In genomic region chr12:98585302-98585701, GRCm38 (mm10) we compare ENCODE assay signal across 11 mouse cellular contexts. TPM values are rescaled to one million over a fixed set of nuclear protein-coding genes. Genes with fewer than 3 reads are reported as not detected.
A peak's percentile ranks its signal among the peaks of the same experiment; 100 is the strongest.
DNase-seq lines count a peak whose midpoint lies in the region; ATAC-seq and TF ChIP-seq lines count a peak whose summit lies in the region.
"Had no signal": no experiment of that assay in that cellular context is flagged by ENCODE, and none has a peak within 500 bp of the region (broad histone marks: within the 10 kb centered on the region; RNA-seq: fewer than 3 reads in every experiment).

No protein-coding gene starts in this region.

- intact Hi-C loops in heart, postnatal 14 days (cut with DNase I) = no loop called here

- no peaks in the 10 kb centered on the region for H3K4me1 ChIP-seq in embryonic facial prominence, embryonic 11.5 days (ENCODE audit: control insufficient read depth, insufficient read depth, low read length)
- no peaks in the 10 kb centered on the region for H3K4me1 ChIP-seq in embryonic facial prominence, embryonic 10.5 days
- no peaks in the 10 kb centered on the region for H3K4me1 ChIP-seq in liver, adult 2 months (ENCODE audit: control insufficient read depth, insufficient read depth, low read length)
- no peaks in the 10 kb centered on the region for H3K4me1 ChIP-seq in liver, embryonic 12.5 days
- no peaks in the 10 kb centered on the region for H3K4me1 ChIP-seq in E14TG2a.4 (replicated peaks; ENCODE audit: low read depth, low read length)
- H3K4me1 ChIP-seq: limb, embryonic 13.5 days had no signal

- WGBS in embryonic facial prominence, embryonic 11.5 days = 38% methylated on average over 3 of the region's 3 CpGs
- 43% methylated on average over 3 of the region's 3 CpGs for WGBS in embryonic facial prominence, embryonic 10.5 days
- 19% methylated on average over 3 of the region's 3 CpGs for WGBS in liver, adult 2 months
- 30% methylated on average over 3 of the region's 3 CpGs for WGBS in liver, embryonic 12.5 days (ENCODE audit: insufficient replicate concordance)

- no peak overlapping the region for H3K4me2 ChIP-seq in embryonic facial prominence, embryonic 11.5 days (ENCODE audit: low read depth, low read length)
- H3K4me2 ChIP-seq in liver, embryonic 12.5 days = no peak overlapping the region
- H3K4me2 ChIP-seq: limb, embryonic 13.5 days had no signal

- no peaks in the 10 kb centered on the region for H3K79me2 ChIP-seq in liver, adult 2 months (ENCODE audit: control insufficient read depth, insufficient read depth, low read length)

- DNase-seq in embryonic facial prominence, embryonic 11.5 days (ENCODE audit: low spot score) = peak; percentile 45
- no peak for DNase-seq in embryonic facial prominence, embryonic 10.5 days (ENCODE audit: low spot score)
- DNase-seq in liver, adult 2 months (ENCODE audit: extremely low read depth, low read depth, low spot score) = peak; percentile 40
- DNase-seq in embryo, embryonic 11 days = peak; percentile 54
- no peak for DNase-seq in heart, postnatal 14 days
- DNase-seq: kidney, postnatal 25 days had no signal

- no peaks in the 10 kb centered on the region for H3K27me3 ChIP-seq in embryonic facial prominence, embryonic 11.5 days (ENCODE audit: control insufficient read depth, insufficient read depth, low read length)
- H3K27me3 ChIP-seq in embryonic facial prominence, embryonic 10.5 days (replicated peaks; ENCODE audit: low read depth, poor library complexity, severe bottlenecking) = no peaks in the 10 kb centered on the region
- H3K27me3 ChIP-seq in liver, adult 2 months (ENCODE audit: control insufficient read depth, insufficient read depth, low read length) = no peaks in the 10 kb centered on the region
- H3K27me3 ChIP-seq in liver, embryonic 12.5 days (replicated peaks) = no peaks in the 10 kb centered on the region
- H3K27me3 ChIP-seq in E14TG2a.4 (ENCODE audit: insufficient read depth, low read length) = 0 out of 2 replicates have a peak, but pooled peaks cover under 1% of the 10 kb centered on the region

- peak; percentile 33; the same call in 1 of the 2 replicates for TF ChIP-seq CTCF in liver, adult 2 months (IDR thresholded peaks at IDR 0.05; ENCODE audit: low read depth, low read length)
- TF ChIP-seq CTCF in E14TG2a.4 (conservative IDR thresholded peaks at IDR 0.05; ENCODE audit: low read length) = peak; percentile 81

- no peak overlapping the region for H3K27ac ChIP-seq in embryonic facial prominence, embryonic 11.5 days (replicated peaks; ENCODE audit: low read depth, low read length)
- H3K27ac ChIP-seq in embryonic facial prominence, embryonic 10.5 days (replicated peaks) = no peak overlapping the region
- no peak overlapping the region for H3K27ac ChIP-seq in liver, adult 2 months (replicated peaks; ENCODE audit: insufficient read depth, low read depth, low read length)
- no peak overlapping the region for H3K27ac ChIP-seq in liver, embryonic 12.5 days
- H3K27ac ChIP-seq: limb, embryonic 13.5 days had no signal

- no peak overlapping the region for H3K9ac ChIP-seq in embryonic facial prominence, embryonic 11.5 days (replicated peaks; ENCODE audit: low read length)
- no peak overlapping the region for H3K9ac ChIP-seq in liver, adult 2 months (ENCODE audit: low read depth, low read length)
- no peak overlapping the region for H3K9ac ChIP-seq in liver, embryonic 12.5 days
- H3K9ac ChIP-seq: limb, embryonic 13.5 days had no signal

- no peak overlapping the region for H3K4me3 ChIP-seq in embryonic facial prominence, embryonic 11.5 days (ENCODE audit: low read depth, low read length)
- H3K4me3 ChIP-seq in embryonic facial prominence, embryonic 10.5 days = no peak overlapping the region
- H3K4me3 ChIP-seq in liver, adult 2 months (ENCODE audit: insufficient read depth, low read depth, low read length) = no peak overlapping the region
- no peak overlapping the region for H3K4me3 ChIP-seq in liver, embryonic 12.5 days
- H3K4me3 ChIP-seq in E14TG2a.4 (replicated peaks; ENCODE audit: low read length) = no peak overlapping the region
- H3K4me3 ChIP-seq: limb, embryonic 13.5 days had no signal

- no peaks in the 10 kb centered on the region for H3K36me3 ChIP-seq in embryonic facial prominence, embryonic 11.5 days (replicated peaks; ENCODE audit: control insufficient read depth, insufficient read depth, low read depth, low read length)
- no peaks in the 10 kb centered on the region for H3K36me3 ChIP-seq in embryonic facial prominence, embryonic 10.5 days (replicated peaks)
- H3K36me3 ChIP-seq in liver, adult 2 months (ENCODE audit: control insufficient read depth, insufficient read depth, low read length) = no peaks in the 10 kb centered on the region
- no peaks in the 10 kb centered on the region for H3K36me3 ChIP-seq in liver, embryonic 12.5 days
- no peaks in the 10 kb centered on the region for H3K36me3 ChIP-seq in E14TG2a.4 (ENCODE audit: insufficient read depth, low read length)
- H3K36me3 ChIP-seq: G1E; limb, embryonic 13.5 days had no signal

- no peak for ATAC-seq in embryonic facial prominence, embryonic 11.5 days (replicated peaks; ENCODE audit: insufficient number of reproducible peaks, low FRiP score, low TSS enrichment, low read depth)
- ATAC-seq in liver, embryonic 12.5 days = no peak
- ATAC-seq in erythroblast, adult 5-6 weeks (replicated peaks; ENCODE audit: low FRiP score, poor library complexity, severe bottlenecking) = no peak

- no peak for TF ChIP-seq POLR2A in liver, adult 2 months (IDR thresholded peaks at IDR 0.05; ENCODE audit: extremely low read depth, insufficient read depth, low read length)

- no peaks in the 10 kb centered on the region for H3K9me3 ChIP-seq in embryonic facial prominence, embryonic 11.5 days (replicated peaks; ENCODE audit: control insufficient read depth, low read length)
- no peaks in the 10 kb centered on the region for H3K9me3 ChIP-seq in embryonic facial prominence, embryonic 10.5 days
- no peaks in the 10 kb centered on the region for H3K9me3 ChIP-seq in liver, embryonic 12.5 days (replicated peaks)
- H3K9me3 ChIP-seq in E14TG2a.4 (ENCODE audit: low read length) = no peaks in the 10 kb centered on the region
- H3K9me3 ChIP-seq: G1E; limb, embryonic 13.5 days had no signal

RNA-seq across cellular contexts. Expression of gene Kcnk10, which starts 7.2 kb away (rescaled TPM):
- 4.0 and 5.5 TPM in 2 replicates for polyA plus RNA-seq in embryonic facial prominence, embryonic 11.5 days (2014; fragmentation: Nextera tagmentation; extraction: Ambion mirVana)
- polyA plus RNA-seq in embryonic facial prominence, embryonic 10.5 days (2016; fragmentation: Nextera tagmentation; extraction: Ambion mirVana) = 4.3 and 6.9 TPM in 2 replicates
- total RNA-seq in liver, adult 2 months (2014; rRNA removed) = 1.1 and 1.2 TPM in 2 replicates
- polyA plus RNA-seq in liver, adult 2 months (2012; rRNA removed) = 0.49 and 0.65 TPM in 2 replicates
- polyA plus RNA-seq in liver, embryonic 12.5 days (2016; fragmentation: Nextera tagmentation; extraction: Ambion mirVana) = not detected in 2 replicates
- total RNA-seq in heart, postnatal 14 days (2021) = not detected
- not detected in 2 replicates for total RNA-seq in erythroblast, adult 5-6 weeks (2015; ENCODE audit: low replicate concordance)
- 0.26 TPM in 1 of 2 replicates, not detected in the other for total RNA-seq in erythroblast, adult 5-6 weeks (2017; ENCODE audit: low replicate concordance)
- polyA plus RNA-seq: G1E had no signal

RNA-seq across cellular contexts. Expression of gene Spata7, which starts 42.7 kb away (rescaled TPM):
- 20.4 and 21.7 TPM in 2 replicates for polyA plus RNA-seq in embryonic facial prominence, embryonic 11.5 days (2014; fragmentation: Nextera tagmentation; extraction: Ambion mirVana)
- polyA plus RNA-seq in embryonic facial prominence, embryonic 10.5 days (2016; fragmentation: Nextera tagmentation; extraction: Ambion mirVana) = 21.7 and 22.1 TPM in 2 replicates
- total RNA-seq in liver, adult 2 months (2014; rRNA removed) = 3.5 and 4.2 TPM in 2 replicates
- 0.43 and 0.63 TPM in 2 replicates for polyA plus RNA-seq in liver, adult 2 months (2012; rRNA removed)
- polyA plus RNA-seq in liver, embryonic 12.5 days (2016; fragmentation: Nextera tagmentation; extraction: Ambion mirVana) = 4.2 and 4.3 TPM in 2 replicates
- 1 to 10 TPM; 5.9 TPM for total RNA-seq in heart, postnatal 14 days (2021)
- total RNA-seq in erythroblast, adult 5-6 weeks (2015; ENCODE audit: low replicate concordance) = not detected in 2 replicates
- 0.98 and 1.1 TPM in 2 replicates for total RNA-seq in erythroblast, adult 5-6 weeks (2017; ENCODE audit: low replicate concordance)

Comparison
In these comparisons a context has a peak if more than half of its experiments do, and no peak if none do; other contexts are left out.
1. DNase-seq: peak in embryonic facial prominence, embryonic 11.5 days (single experiment), liver, adult 2 months (single experiment) and embryo, embryonic 11 days (single experiment); none in embryonic facial prominence, embryonic 10.5 days (single experiment) and heart, postnatal 14 days (0 of 2).